Mouse (Mus musculus): ENCODE measurements around the gene Dnase2a.

The Dnase2a gene

DNA sequence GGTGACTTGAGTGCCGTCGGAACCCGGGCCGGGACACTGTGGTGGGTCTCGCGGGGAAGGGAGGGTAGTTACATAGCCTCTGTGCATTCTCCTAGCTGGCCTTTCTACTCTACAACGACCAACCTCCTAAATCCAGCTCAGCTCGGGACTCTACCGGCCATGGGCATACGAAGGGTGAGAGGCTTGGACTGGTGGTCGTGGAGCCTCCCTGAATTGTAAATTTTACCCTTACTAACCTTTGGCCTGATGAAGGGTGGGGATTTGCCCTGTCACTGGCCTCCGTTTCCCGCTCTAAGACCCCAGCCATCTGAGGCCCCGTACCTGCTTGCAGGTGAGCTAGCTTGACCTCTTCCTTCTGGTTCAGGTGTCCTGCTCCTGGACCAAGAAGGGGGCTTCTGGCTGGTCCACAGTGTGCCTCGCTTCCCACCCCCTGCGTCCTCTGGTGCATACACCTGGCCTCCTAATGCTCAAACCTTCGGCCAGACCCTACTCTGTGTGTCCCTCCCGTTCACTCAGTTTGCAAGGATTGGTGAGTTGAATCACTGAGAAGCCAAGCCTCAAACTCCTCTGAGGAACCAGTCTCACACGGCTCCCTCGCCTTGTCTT is 905 bp downstream of the Dnase2a start:
- no peak for DNase-seq

- no peak for DNase-seq
These were observed 1.6 kb downstream of the Dnase2a start for GRCm38 (mm10) chr8:84909949-84910348.

- DNase-seq = no peak
These were observed 2.2 kb downstream of the Dnase2a start for GRCm38 (mm10) chr8:84910551-84910950.

- DNase-seq = no peak
These were observed 3.5 kb downstream of the Dnase2a start for GRCm38 (mm10) chr8:84911854-84912253.

DNA sequence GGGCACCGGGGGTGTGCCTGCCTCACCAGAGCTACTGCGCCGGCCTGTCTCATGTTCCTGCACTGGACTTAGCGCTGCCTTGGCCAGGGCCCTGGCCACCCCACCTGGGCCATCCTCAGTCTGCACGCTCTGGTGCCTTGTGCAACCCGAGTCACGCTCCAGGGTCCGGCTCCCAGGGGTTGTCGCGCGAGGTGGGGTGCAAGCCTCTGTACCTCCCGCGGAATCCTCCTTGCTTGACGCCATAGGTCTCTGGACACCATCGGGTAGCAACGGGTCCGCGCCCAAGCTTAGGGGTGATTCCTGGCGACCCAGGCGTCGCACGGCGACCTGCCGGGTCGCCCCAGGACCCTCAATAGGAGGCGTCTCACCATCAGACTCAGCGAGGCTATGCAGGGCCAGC is 4.0 kb downstream of the Dnase2a start:
- no peak for DNase-seq

GRCm38 (mm10) chr8:84912895-84913501 is 4.6 kb downstream of the Dnase2a start:
- DNase-seq = peak; percentile 74

DNA sequence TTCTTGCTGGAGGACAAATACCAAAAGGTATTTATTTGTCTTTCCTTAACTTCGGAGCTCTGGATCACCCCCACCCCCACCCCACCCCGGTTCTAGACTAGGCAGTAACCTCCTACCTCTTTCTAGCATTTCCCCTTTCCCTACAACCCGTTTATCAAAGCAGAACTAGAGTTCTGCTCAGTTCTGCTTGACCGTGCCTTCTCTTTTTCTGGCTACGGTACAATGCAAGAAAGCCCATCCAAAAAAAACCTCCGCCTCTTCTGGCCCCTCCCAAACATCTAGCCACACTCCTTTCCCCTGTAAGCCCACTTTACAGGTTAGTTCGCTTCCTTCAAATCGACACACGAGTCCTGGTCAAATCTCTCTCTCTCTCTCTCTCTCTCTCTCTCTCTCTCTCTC is 5.1 kb downstream of the Dnase2a start:
- no peak for DNase-seq

GRCm38 (mm10) chr8:84913960-84914359 is 5.6 kb downstream of the Dnase2a start:
- DNase-seq = peak; percentile 57

- no peak for DNase-seq
These were observed 6.9 kb downstream of the Dnase2a start for GRCm38 (mm10) chr8:84915269-84915668.

DNA sequence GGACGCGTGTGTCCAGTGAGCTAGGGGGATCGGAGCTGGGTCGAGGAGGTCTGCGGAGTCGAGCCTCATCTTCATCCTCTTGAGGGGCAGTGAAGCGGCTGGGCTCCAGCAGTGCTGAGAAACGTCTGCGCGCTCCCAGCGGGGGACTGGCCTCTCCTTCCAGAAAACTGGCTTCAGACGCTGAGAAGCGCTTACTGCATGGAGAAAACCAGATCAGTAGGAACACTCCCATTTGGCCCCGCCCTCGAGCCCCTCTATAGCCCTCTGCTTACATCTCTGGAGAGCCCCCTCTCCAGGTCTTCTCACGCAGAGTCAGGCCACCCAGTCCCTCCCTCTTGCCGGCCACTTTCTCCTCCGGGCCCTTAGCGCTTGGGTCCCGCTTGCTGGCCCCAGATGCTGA is 9.4 kb downstream of the Dnase2a start:
- DNase-seq = no peak

GRCm38 (mm10) chr8:84918646-84919045 is 10.3 kb downstream of the Dnase2a start:
- DNase-seq = no peak

DNA sequence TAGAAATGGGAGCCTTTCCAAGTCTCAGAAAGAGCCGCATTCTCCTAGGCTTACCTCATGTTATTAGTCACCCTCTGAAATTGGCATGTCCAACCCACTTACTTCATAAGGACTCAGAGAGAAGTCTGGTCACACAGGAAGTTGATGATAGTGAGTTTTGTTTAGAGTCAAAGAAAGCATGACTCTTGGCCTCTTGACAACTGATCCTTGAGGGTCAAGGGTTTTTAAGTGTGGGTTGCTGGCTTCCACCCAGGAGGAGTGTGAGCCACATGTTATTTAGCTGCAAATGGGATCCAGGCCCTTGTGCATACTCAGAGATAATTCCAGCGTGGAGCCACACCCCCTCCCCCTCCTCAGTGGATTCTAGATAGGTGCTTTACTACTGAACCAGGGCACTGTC is 13.2 kb downstream of the Dnase2a start:
- peak; percentile 83 for DNase-seq

DNA sequence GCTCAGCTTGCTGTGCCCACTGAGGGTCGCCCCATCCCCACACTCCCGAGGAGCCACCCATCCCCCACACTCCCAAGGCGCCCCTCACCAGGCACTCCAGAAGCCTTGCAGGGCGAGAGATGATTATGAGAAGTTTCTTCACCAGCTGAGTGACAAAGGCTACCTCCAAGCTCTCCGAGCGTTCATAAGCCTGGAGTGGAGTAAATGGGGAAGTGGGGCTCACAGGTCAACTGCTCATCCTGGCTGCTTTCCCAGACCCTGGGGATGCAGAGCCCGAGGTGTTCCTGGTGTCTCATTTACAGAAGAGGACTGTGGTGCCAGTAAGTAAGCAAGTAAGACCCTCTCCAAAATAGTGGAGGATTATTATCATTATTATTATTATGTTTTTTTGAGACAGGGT is 17.2 kb downstream of the Dnase2a start:
- DNase-seq = no peak

DNA sequence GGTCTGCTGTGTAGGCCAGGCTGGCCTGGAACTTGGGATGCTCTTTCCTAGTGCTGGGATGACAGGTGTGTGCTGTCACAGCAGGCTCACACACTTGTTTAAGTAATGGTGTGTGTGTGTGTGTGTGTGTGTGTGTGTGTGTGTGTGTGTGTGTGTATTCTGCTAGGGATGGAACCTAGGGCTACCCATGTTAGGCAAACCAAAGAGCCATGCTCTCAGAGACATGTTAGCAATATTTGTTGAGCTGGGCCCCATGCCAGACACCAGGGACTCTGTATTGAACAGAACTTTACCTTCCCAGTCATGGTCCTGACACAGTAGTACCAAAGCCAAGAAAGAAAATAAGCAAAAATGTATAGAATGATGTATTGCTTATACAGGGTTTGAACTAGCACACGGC is 19.2 kb downstream of the Dnase2a start:
- DNase-seq = no peak

DNA sequence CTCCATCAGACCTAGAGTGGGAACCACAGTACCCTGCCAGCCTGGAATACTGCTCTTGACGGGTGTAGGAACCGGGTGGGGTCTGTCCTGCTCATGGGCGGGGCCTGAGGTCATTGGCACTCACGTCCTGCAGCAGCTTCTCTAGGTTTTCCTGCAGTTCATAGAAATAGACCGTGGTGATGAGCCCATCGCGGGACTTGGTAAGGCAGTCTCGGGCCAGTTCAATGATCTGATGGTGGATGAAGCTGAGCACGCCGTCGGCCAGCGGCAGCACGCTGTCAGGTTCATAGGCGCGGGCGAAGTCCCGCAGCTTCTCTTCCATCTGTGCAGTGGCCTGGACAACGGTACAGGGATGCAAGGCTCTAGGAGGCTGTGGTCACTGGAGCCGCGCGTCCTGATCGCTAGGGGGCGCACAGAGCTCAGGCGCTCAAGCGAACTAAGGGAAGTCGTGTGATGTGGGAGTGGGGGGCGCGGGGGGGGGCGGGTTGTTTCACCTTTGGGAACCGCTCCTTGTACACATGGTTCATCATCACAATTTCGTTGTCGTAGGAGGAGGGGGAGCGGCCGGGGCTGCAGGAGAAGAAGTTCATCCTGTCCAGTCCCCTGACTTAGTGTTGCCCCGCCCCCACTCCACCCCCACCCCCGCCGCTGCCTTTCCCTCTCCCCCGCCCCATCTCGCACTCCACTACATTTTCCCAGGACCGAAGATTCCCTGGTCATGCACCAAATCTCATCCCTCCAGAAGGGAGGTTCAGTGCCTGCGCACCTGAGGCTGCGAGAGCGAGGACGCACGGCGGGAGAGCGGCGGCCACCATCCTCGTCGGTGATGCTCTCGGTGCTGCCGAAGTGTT is 20.3 kb downstream of the Dnase2a start:
- peak; percentile 76 for DNase-seq

DNA sequence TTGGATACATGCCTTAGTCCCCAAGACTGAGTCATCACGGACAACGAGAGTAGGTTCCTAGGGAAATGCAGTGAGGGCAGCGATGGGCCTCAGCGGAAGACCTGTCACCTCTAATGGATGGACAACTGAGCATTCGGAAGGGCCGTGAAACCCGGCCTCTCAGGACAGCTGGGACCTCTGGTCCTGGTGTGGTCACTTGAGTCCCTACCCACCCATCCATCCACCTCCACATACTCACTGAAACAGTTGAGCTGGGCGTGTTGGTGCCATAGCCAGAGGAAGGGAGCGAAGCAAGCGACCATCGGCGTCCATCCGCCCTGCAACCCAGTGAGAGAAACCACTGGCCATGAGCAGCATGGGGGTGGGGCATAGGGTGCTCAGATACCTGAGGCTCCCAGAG is 22.2 kb downstream of the Dnase2a start:
- no peak for DNase-seq

DNA sequence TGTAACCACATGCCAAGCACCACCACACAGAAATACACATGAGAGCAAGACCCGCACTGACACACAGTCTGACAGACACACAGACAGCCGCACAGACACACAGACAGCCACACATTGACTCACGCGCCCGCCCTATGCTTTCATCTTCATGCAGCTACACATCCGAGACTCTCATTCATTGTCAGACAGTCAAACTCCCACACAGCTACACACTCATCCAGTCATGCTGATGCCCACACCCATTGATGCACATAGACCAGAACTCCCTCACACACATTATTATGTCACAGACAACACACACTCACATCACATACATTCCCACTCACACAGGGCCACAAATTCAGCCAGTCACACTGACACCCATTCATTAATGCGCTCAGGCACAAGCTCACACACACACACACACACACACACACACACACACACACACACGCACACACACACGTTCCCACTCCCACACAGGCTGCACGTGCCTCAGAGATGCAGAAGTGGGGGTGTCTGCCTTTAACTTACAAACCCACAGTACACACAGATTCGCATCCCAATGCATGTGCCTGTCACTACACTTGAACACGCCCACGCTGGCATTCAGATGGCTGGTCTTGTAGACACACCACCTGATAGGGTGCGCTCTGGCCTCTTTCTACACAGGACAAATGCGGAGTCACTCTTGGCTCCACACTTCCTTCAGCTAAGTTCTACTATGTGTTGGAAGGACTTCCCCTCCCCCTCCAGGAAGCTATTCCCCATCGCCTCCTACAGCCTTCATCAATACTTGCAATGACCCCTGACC is 25.6 kb downstream of the Dnase2a start:
- no peak for DNase-seq

- no peak for DNase-seq
These were observed 26.5 kb downstream of the Dnase2a start for GRCm38 (mm10) chr8:84934860-84935259.

GRCm38 (mm10) chr8:84935489-84935888 is 27.1 kb downstream of the Dnase2a start:
- no peak for DNase-seq

DNA sequence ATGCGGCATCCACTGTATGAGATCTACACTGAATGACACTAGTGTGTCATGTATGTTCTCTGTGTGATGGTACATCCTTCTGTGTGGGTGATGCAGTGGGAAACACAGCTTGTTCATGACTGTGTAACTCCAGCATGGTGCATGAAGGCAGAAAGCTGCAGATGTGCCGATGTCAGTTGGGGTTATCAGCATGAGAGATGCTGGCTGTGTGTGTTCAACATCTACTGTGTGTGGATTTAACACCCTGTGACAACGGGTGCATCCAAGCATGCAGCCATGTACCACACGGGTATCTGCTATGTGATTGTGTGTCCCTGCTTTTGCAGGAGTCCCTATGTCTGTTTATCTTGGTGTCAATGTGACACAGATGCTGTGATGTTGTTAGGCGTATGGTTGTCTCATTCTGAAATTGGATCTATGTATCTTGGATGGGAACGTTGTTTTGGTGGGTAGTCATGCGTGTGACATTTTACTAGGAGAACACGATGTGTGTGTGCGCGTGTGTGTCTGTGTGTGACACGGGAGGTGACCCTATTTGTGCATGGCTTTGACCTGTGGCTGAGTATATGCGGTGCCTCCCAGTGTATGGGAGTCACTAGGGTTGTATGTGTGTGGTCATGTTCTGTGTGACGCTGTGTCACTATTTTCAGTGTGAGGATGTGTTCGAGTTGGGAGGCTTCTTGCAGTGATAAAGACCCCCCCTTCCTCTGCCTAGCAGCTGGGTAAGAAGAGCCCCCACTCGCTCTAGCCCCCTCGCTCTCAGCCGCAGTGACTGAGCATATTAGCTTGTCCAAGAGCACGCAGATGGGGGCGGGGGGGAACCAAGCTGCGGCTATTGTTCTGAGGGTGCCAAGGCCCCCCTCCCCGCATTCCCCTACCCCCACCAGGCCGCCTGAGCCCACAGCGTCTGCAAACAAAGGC is 27.9 kb downstream of the Dnase2a start:
- no peak for DNase-seq

DNA sequence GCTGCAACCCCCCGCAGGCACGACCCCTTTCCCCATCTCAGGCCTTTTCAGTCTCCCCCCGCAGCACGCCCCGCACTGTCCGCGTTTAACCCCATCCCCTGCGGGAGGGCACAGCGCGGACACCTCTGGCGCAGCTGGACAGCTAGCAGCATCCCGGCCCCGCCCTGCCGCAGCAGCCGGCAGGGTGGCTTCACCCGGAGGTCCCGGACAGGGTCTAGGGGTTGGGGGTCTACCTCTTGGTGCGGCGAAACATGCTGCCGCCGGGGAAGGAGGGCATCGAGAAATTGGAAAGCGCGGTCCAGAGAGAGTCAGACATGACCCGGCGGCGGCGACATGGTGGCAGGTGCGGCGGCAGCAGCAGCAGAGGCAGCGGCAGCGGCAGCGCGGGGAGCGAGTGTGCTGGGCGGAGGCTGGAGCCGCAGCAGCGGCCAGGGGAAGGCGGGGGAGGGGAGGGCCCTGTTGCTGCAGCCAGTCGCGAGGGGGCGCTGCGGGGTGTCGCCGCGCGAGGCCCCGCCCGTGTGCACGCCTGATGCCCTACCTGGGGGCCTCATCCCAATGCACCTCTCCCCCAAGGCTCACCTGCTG is 28.7 kb downstream of the Dnase2a start, which contains the start of gene Mast1:
Gene Mast1 (minus strand): TSS at position 398 of the 585 bp plus-strand sequence.
- peak; percentile 69 for DNase-seq
